Mouse (Mus musculus): ENCODE measurements around the gene Ush1g. TPM values are rescaled to one million over a fixed set of nuclear protein-coding genes. Genes with fewer than 3 reads are reported as not detected.

Gene Ush1g
- polyA plus RNA-seq, 2 experiments = not detected

DNA sequence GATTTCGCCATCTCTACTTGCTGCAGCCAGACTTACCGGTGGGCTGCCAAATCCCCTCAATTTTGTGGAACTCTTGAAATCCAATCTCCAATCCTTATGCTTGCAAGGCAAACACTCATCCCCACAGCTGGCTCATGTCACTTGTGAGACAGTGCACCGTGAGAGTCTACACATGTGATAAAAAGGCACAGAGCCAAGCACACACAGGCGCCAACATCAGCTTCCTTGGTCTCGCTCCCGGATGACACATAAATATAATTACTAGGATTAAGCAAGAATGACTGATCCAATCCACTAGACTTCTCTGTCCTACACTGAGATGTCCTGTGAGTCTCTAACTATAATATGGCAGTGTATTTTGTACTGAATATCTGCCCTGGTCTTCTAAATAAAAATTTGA lies 30.9 kb downstream of the Ush1g start:
- no peak for ATAC-seq (ENCODE audit: low FRiP score, low read depth)
- WGBS = 76% methylated on average over 6 of the region's 6 CpGs
- Histone ChIP-seq H3K9ac (ENCODE audit: low read depth, low read length, severe bottlenecking) (no peak overlapping the region), H3K4me3 (replicated peaks; ENCODE audit: low read length) (no peak overlapping the region), H3K4me1 (ENCODE audit: control insufficient read depth, insufficient read depth, low read length) (no peaks in the 10 kb centered on the region), H3K36me3 (ENCODE audit: control insufficient read depth, insufficient read depth, low read length) (no peaks in the 10 kb centered on the region), H3K27me3 (ENCODE audit: control insufficient read depth, insufficient read depth, low read length) (no peaks in the 10 kb centered on the region), H3K9me3 (ENCODE audit: control insufficient read depth, low read length) (no peaks in the 10 kb centered on the region), H3K27ac (replicated peaks; ENCODE audit: low read depth, low read length) (no peak overlapping the region), H3K4me2 (replicated peaks; ENCODE audit: low read depth, low read length, severe bottlenecking) (no peak overlapping the region)
- DNase-seq (ENCODE audit: low spot score) = no peak
- no peak for TF ChIP-seq POLR2A (IDR thresholded peaks at IDR 0.05; ENCODE audit: borderline replicate concordance, extremely low read depth, insufficient read depth, insufficient read length)

DNA sequence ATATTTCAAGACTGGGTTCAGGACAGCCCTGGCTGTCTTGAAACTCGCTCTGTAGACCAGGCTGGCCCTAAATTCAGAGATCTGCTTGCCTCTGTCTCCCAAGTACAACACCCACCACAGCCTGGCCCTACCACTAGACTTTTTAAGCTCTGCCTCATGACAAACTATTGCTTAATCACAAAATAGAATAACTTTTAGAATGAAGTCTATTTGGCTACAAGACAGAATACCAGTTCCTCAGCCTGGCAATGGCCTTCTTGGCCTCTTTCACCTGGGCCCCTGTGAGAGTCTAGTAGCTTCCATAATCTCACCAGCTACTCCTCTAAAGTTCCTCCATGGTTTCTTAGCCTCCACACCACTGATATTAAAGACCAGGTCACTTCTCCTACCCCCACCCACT lies 31.5 kb downstream of the Ush1g start:
- no peak overlapping the region for H3K4me2 ChIP-seq (replicated peaks; ENCODE audit: low read depth, low read length, severe bottlenecking)
- WGBS = 89% methylated on average over 1 of the region's 1 CpGs
- ATAC-seq (ENCODE audit: low FRiP score, low read depth) = no peak

DNA sequence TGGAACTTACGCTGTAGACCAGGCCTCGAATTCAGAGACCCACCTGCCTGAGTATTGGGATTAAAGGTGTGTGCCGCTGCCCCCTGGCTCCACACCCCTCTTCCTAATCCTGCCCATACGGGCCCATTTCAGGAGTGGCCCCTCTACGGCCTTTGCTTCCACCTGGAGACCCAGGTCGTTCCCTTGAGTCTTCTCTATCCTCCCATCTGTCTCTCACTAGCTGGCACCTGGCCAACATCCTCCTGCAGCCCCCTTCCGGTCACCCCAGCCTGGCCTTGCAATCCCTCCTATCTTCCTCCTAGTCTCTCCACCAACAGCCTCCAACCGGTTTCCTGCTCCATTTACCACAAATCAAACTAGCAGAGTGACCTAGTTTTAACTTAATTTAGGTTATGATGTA lies 32.0 kb downstream of the Ush1g start:
- no peak overlapping the region for H3K4me2 ChIP-seq (replicated peaks; ENCODE audit: low read depth, low read length, severe bottlenecking)
- WGBS = 70% methylated on average over 8 of the region's 8 CpGs
- no peaks in the 10 kb centered on the region for H3K27me3 ChIP-seq (ENCODE audit: control insufficient read depth, insufficient read depth, low read length)
- TF ChIP-seq POLR2A (IDR thresholded peaks at IDR 0.05; ENCODE audit: borderline replicate concordance, extremely low read depth, insufficient read depth, insufficient read length) = no peak
- H3K9ac ChIP-seq (ENCODE audit: low read depth, low read length, severe bottlenecking) = no peak overlapping the region
- no peaks in the 10 kb centered on the region for H3K36me3 ChIP-seq (ENCODE audit: control insufficient read depth, insufficient read depth, low read length)
- H3K4me1 ChIP-seq (ENCODE audit: control insufficient read depth, insufficient read depth, low read length) = no peaks in the 10 kb centered on the region
- H3K4me3 ChIP-seq (replicated peaks; ENCODE audit: low read length) = no peak overlapping the region
- ATAC-seq (ENCODE audit: low FRiP score, low read depth) = no peak
- no peaks in the 10 kb centered on the region for H3K9me3 ChIP-seq (ENCODE audit: control insufficient read depth, low read length)
- DNase-seq (ENCODE audit: low spot score) = no peak
- H3K27ac ChIP-seq (replicated peaks; ENCODE audit: low read depth, low read length) = no peak overlapping the region

More for the DNA sequence above, 31.5 kb downstream of the Ush1g start:
- no peak for TF ChIP-seq POLR2A (IDR thresholded peaks at IDR 0.05; ENCODE audit: borderline replicate concordance, extremely low read depth, insufficient read depth, insufficient read length)
- Histone ChIP-seq H3K27ac (replicated peaks; ENCODE audit: low read depth, low read length) (no peak overlapping the region), H3K27me3 (ENCODE audit: control insufficient read depth, insufficient read depth, low read length) (no peaks in the 10 kb centered on the region), H3K9ac (ENCODE audit: low read depth, low read length, severe bottlenecking) (no peak overlapping the region), H3K9me3 (ENCODE audit: control insufficient read depth, low read length) (no peaks in the 10 kb centered on the region), H3K4me3 (replicated peaks; ENCODE audit: low read length) (no peak overlapping the region), H3K4me1 (ENCODE audit: control insufficient read depth, insufficient read depth, low read length) (no peaks in the 10 kb centered on the region), H3K36me3 (ENCODE audit: control insufficient read depth, insufficient read depth, low read length) (no peaks in the 10 kb centered on the region)
- no peak for DNase-seq (ENCODE audit: low spot score)

DNA sequence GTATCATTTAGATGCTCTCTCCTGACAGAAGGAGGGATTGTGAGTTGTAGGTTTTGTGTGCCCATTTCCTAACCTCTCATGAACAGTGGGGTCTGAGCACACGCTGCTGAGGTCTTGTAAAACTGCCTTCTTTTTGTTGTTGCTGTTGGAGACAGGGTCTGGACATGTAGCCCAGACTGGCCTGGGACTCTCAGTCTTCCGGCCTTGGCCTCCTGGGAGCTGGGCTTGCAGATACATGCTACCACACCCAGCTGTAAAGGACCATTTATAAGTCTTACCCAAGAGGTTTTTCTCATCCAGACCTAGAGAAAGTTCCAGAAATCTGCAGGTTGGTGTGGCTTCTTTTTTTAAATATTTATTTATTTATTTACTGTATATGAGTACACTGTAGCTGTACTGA lies 33.5 kb downstream of the Ush1g start:
- H3K27me3 ChIP-seq (ENCODE audit: control insufficient read depth, insufficient read depth, low read length) = no peaks in the 10 kb centered on the region
- no peaks in the 10 kb centered on the region for H3K4me1 ChIP-seq (ENCODE audit: control insufficient read depth, insufficient read depth, low read length)
- no peak for DNase-seq (ENCODE audit: low spot score)
- no peak for TF ChIP-seq POLR2A (IDR thresholded peaks at IDR 0.05; ENCODE audit: borderline replicate concordance, extremely low read depth, insufficient read depth, insufficient read length)
- H3K27ac ChIP-seq (replicated peaks; ENCODE audit: low read depth, low read length) = no peak overlapping the region
- H3K36me3 ChIP-seq (ENCODE audit: control insufficient read depth, insufficient read depth, low read length) = no peaks in the 10 kb centered on the region
- 84% methylated on average over 2 of the region's 2 CpGs for WGBS
- H3K9me3 ChIP-seq (ENCODE audit: control insufficient read depth, low read length) = no peaks in the 10 kb centered on the region
- no peak overlapping the region for H3K9ac ChIP-seq (ENCODE audit: low read depth, low read length, severe bottlenecking)
- no peak overlapping the region for H3K4me2 ChIP-seq (replicated peaks; ENCODE audit: low read depth, low read length, severe bottlenecking)
- no peak for ATAC-seq (ENCODE audit: low FRiP score, low read depth)
- no peak overlapping the region for H3K4me3 ChIP-seq (replicated peaks; ENCODE audit: low read length)

DNA sequence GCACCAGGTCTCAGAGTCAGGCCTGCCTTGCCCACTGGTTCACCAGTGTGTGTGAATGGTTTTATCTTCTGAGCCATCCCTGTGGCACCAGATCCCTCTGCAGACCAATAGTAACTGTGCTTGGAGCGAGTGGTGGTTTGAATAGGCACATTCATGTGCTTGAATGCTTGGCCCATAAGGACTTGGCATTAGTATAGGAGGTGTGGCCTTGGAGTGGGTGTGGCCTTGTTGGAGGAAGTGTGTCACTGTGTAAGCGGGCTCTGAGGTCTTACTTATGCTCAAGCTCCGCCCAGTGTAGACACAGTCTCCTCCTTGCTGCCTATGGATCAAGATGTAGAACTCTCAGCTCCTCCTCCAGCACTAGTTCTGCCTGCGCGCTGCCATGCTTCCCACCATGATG lies 34.5 kb downstream of the Ush1g start:
- no peak overlapping the region for H3K4me2 ChIP-seq (replicated peaks; ENCODE audit: low read depth, low read length, severe bottlenecking)
- 82% methylated on average over 5 of the region's 5 CpGs for WGBS
- no peaks in the 10 kb centered on the region for H3K27me3 ChIP-seq (ENCODE audit: control insufficient read depth, insufficient read depth, low read length)
- TF ChIP-seq POLR2A (IDR thresholded peaks at IDR 0.05; ENCODE audit: borderline replicate concordance, extremely low read depth, insufficient read depth, insufficient read length) = no peak
- H3K4me3 ChIP-seq (replicated peaks; ENCODE audit: low read length) = no peak overlapping the region
- no peak for ATAC-seq (ENCODE audit: low FRiP score, low read depth)
- H3K4me1 ChIP-seq (ENCODE audit: control insufficient read depth, insufficient read depth, low read length) = no peaks in the 10 kb centered on the region
- H3K9me3 ChIP-seq (ENCODE audit: control insufficient read depth, low read length) = no peaks in the 10 kb centered on the region
- DNase-seq (ENCODE audit: low spot score) = no peak
- H3K9ac ChIP-seq (ENCODE audit: low read depth, low read length, severe bottlenecking) = no peak overlapping the region
- H3K36me3 ChIP-seq (ENCODE audit: control insufficient read depth, insufficient read depth, low read length) = no peaks in the 10 kb centered on the region
- H3K27ac ChIP-seq (replicated peaks; ENCODE audit: low read depth, low read length) = no peak overlapping the region
